Mouse (Mus musculus): ENCODE measurements around the gene Heatr4.

GRCm38 (mm10) chr12:83951711-83952575 lies 32.7 kb downstream of the Heatr4 start:
- TF ChIP-seq POLR2A (IDR thresholded peaks at IDR 0.05; ENCODE audit: low read depth, low read length) (no peak; the same call in 1 of the 2 replicates), CTCF (IDR thresholded peaks at IDR 0.05; ENCODE audit: extremely low read depth, insufficient read length, insufficient replicate concordance, low read depth, low read length) (no peak)

Measured in small intestine, adult 2 months (tissue).